8 mouse cellular contexts compared by ENCODE assay signal in the genomic region with DNA sequence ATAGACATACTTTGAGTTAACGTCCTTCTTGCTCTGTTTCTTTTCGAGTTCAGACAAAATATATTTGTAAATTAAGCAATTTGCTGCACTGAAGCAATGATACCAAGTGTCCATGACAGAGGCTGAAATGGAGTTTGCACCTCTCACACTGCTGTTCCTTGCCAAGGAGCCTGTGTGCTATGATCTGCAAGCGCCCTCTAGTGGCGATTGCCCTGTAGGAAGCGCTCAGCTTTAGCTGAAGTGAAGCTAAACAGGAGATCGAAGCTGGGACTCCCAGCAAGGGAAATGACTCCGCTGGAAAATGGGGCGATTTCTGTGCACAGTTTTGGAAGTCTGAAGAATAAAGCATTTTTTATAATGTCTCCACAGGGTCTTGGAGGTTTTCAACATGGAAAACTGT.
DNase-seq lines count a peak whose midpoint lies in the region; ATAC-seq and TF ChIP-seq lines count a peak whose summit lies in the region.

No protein-coding gene starts in this region.

- no peak overlapping the region for H3K9ac ChIP-seq in intestine, postnatal 0 days (ENCODE audit: low read depth, low read length)
- no peak overlapping the region for H3K9ac ChIP-seq in midbrain, embryonic 13.5 days (replicated peaks)

- DNase-seq in CD4-positive, CD25-positive, alpha-beta regulatory T cell, adult 2 months (ENCODE audit: low read depth, low spot score), result peak; percentile 57
- DNase-seq in cerebellum, postnatal 4 days (ENCODE audit: low spot score in 2 of 2), result peak; percentile 60 to 77
- DNase-seq in gastrocnemius, postnatal 14 days, result peak; percentile 67
- peak; percentile 63 to 87 for DNase-seq in left cerebral cortex, postnatal 14 days (ENCODE audit: low spot score in 2 of 2)
- DNase-seq in spleen, adult 2 months (ENCODE audit: low read depth in 1 of 2, low spot score in 2 of 2), result peak in 1 of 2 experiments; percentile 4

- WGBS in intestine, postnatal 0 days, result 3% methylated on average over 8 of the region's 8 CpGs
- 2% methylated on average over 8 of the region's 8 CpGs for WGBS in midbrain, embryonic 13.5 days
- WGBS in spleen, adult 2 months, result 8% methylated on average over 8 of the region's 8 CpGs

- TF ChIP-seq POLR2A in spleen, adult 2 months (IDR thresholded peaks at IDR 0.05; ENCODE audit: low read depth, low read length), result no peak

- no peaks in the 10 kb centered on the region for H3K9me3 ChIP-seq in intestine, postnatal 0 days (ENCODE audit: control insufficient read depth)
- H3K9me3 ChIP-seq in midbrain, embryonic 13.5 days, result no peaks in the 10 kb centered on the region

- peak; percentile 98 for TF ChIP-seq CTCF in intestine, postnatal 0 days (IDR thresholded peaks at IDR 0.05; ENCODE audit: low read depth)
- TF ChIP-seq CTCF in spleen, adult 2 months (IDR thresholded peaks at IDR 0.05; ENCODE audit: extremely low read depth, insufficient read depth, insufficient read length, insufficient replicate concordance), result peak; percentile 52; the same call in 1 of the 2 replicates

- no peak overlapping the region for H3K4me3 ChIP-seq in intestine, postnatal 0 days (ENCODE audit: low read depth, low read length)
- H3K4me3 ChIP-seq in midbrain, embryonic 13.5 days (replicated peaks), result no peak overlapping the region
- no peak overlapping the region for H3K4me3 ChIP-seq in spleen, adult 2 months (ENCODE audit: extremely low read depth, insufficient read depth, insufficient read length)

- intact Hi-C loops in gastrocnemius, postnatal 14 days (cut with DNase I; ENCODE audit: low total_unique reads), result loop anchor here (2.0 kb wide), 1 partner anchor 399 kb away; no protein-coding TSS in a partner anchor
- intact Hi-C loops in left cerebral cortex, postnatal 14 days (cut with DNase I), result loop anchor here (2.0 to 5.0 kb wide), 2 partner anchors 399 to 640 kb away; no protein-coding TSS in a partner anchor

- ATAC-seq in CD4-positive, CD25-positive, alpha-beta regulatory T cell, adult 4 months, result no peak
- ATAC-seq in intestine, postnatal 0 days, result 0 out of 2 replicates have a peak, but pooled peaks have one; percentile 64
- peak; percentile 89 for ATAC-seq in midbrain, embryonic 13.5 days

- H3K4me2 ChIP-seq in intestine, postnatal 0 days (replicated peaks; ENCODE audit: low read depth), result no peak overlapping the region
- no peak overlapping the region for H3K4me2 ChIP-seq in midbrain, embryonic 13.5 days (replicated peaks)

- no peaks in the 10 kb centered on the region for H3K4me1 ChIP-seq in intestine, postnatal 0 days (replicated peaks; ENCODE audit: control insufficient read depth, insufficient read depth, low read length)
- no peaks in the 10 kb centered on the region for H3K4me1 ChIP-seq in midbrain, embryonic 13.5 days (replicated peaks)
- H3K4me1 ChIP-seq in spleen, adult 2 months (ENCODE audit: control insufficient read depth, insufficient read depth, insufficient read length), result no peaks in the 10 kb centered on the region

- H3K36me3 ChIP-seq in intestine, postnatal 0 days (ENCODE audit: control insufficient read depth, insufficient read depth), result no peaks in the 10 kb centered on the region
- no peaks in the 10 kb centered on the region for H3K36me3 ChIP-seq in midbrain, embryonic 13.5 days
- H3K36me3 ChIP-seq in spleen, adult 2 months (ENCODE audit: control insufficient read depth, insufficient read depth, low read length), result no peaks in the 10 kb centered on the region

- H3K27ac ChIP-seq in intestine, postnatal 0 days (ENCODE audit: low read depth, low read length), result no peak overlapping the region
- H3K27ac ChIP-seq in midbrain, embryonic 13.5 days, result no peak overlapping the region
- no peak overlapping the region for H3K27ac ChIP-seq in spleen, adult 2 months (ENCODE audit: insufficient read depth, low read length)

- no peaks in the 10 kb centered on the region for H3K27me3 ChIP-seq in intestine, postnatal 0 days (replicated peaks; ENCODE audit: control insufficient read depth, insufficient read depth, low read length)
- H3K27me3 ChIP-seq in midbrain, embryonic 13.5 days, result peaks cover 14% of the 10 kb centered on the region
- H3K27me3 ChIP-seq in spleen, adult 2 months (ENCODE audit: control insufficient read depth, insufficient read depth, low read length), result no peaks in the 10 kb centered on the region
